Mouse (Mus musculus) lung, postnatal 14 days (tissue): ENCODE data around the gene H2-K1.

Source experiments
- DNase-seq: peaks from one replicate; pipeline ENCODE4 v3.0.0; 2021

The H2-K1 gene

DNA sequence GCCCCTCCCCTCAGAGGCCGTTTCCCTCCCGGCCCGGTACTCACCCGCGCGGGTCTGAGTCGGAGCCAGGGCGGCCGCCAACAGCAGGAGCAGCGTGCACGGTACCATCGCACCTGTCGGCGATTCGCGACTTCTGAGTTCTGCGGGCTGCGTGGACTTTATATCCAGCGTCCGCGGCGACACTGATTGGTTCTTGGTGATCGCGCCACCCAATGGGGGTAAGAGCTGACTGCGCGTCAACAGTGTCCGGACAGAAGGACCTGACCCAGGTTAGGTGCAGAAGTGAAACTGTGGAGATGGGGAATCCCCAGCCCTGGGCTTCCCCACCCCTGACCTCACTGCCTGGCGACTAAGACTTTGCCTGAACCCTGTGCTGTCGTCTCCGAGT lies at the start of gene H2-K1:
H2-K1 (minus strand) TSS at position 198 of the 388 bp plus-strand sequence.
- peak; percentile 94 for DNase-seq

DNA sequence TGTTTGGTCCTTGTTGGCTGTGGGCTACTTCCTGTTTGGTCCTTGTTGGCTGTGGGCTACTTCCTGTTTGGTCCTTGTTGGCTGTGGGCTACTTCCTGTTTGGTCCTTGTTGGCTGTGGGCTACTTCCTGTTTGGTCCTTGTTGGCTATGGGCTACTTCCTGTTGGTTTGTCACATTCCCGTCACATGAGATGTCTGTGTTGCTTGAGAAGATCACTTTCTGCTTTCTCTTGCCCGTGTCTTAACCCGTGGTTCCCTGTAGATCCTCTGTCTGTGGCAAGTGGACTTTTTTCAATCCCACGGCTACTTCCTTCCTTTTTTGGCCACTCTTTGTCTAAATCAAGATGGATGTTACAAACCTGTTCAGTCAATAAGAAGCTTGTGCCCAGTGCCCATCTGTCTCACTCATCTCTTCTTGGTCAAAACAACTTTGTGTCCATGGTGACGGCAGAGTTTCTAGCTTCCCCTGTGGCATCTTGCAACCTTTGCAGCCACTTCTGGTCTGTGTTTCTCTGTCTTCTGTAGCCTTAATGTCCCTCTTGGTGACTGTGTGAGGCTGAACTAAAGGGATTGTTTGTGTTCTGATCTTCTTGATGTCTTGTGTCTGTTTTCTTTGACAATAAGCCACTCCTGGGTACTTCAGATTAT lies 47.4 kb upstream of the H2-K1 start:
- DNase-seq: no peak

DNA sequence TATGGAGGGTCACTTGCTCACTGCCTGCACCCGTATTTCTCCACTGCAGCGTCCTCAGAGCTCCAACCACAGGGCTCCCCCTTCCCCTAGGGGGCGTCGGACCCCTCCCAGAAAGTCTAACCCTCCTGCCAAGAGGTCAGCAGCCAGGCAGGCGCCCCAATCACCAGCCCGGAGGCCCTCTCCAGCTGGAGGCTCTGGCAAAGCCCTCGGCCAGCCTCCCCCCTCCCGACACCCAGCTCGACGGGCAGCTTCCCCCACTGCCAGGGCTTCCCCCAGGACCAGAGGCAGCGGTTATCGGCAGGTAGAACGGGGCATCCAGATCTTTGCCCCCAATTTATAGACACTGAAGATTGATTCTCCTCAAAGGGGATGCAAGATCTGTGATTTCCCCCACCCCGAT lies 45.8 kb upstream of the H2-K1 start:
- DNase-seq: no peak

DNA sequence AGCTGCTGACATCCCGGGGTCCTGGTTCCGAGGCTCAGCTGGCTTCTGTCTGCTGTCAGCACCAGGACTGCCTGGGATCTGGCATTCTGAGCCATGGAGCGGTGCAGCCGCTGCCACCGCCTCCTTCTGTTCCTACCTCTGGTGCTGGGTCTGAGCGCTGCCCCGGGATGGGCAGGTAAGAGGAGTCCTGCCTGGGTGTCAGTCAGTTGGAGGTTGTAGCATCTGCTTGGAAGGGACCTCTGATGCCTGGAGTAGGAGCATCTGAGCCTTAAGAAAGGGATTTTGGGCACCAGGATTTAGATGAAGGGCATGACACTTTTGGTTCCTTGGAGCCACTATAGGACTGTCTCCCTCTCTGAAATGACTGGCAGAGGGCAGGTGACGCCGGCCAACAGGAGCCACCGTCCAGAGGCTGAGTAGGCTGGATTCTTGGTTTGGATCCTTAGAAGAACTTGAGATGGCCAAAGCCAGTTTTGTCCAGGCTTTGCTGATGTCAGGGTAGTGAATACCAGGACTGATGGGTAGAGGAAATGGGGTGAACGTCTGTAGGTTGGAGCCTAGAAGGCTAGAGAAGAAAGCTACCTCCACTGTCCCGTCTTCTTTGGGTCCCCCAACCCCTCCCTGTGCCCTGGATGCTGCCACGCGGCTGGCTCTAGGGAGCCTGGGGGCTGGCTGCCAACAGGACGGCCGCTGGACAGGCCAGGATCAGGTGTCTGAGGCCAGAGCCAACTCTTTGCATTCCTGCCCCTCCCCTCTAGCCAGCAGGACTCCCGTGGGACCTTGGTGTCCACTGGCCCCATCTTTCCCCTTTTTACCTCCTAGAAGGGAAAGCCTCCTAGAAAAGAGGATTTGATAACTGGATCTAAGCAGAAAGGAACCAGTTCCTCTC lies 39.7 kb upstream of the H2-K1 start:
- no peak for DNase-seq

DNA sequence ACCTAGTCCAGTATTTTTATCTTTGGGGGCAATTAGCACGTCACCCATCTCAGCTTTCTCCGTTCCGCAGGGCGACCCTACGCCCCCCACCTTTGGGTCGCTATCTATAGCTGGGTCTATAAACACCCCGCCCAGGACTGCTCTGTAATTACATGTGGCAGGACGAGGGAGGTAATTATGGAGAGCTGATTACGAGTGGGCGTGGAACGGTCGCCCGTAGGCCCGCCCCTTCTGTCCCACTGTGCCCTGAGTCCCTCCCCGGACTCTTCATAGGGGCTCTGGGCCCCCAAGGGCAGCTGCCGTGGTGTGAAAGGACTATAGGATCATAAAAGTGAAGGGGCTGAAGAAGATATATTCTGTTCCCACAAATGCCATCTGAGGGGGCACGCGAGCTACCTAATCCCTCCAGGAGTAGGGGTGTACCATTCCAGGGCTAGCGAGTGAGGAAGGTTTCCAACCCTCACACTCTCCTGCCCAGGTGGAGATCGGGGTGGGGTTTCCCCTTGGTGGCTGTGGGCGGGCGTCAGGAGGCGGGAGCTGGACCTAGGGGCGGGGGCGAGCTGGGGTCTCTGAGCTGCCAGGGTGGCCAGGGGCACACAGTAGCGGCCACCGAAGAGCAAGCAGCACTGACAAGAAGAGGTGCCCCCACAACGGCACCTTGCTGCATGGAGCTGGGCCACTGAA lies 38.9 kb upstream of the H2-K1 start, which contains the start of gene Col11a2:
Col11a2 (plus strand) TSS at position 560 of the 684 bp plus-strand sequence.
- no peak for DNase-seq

DNA sequence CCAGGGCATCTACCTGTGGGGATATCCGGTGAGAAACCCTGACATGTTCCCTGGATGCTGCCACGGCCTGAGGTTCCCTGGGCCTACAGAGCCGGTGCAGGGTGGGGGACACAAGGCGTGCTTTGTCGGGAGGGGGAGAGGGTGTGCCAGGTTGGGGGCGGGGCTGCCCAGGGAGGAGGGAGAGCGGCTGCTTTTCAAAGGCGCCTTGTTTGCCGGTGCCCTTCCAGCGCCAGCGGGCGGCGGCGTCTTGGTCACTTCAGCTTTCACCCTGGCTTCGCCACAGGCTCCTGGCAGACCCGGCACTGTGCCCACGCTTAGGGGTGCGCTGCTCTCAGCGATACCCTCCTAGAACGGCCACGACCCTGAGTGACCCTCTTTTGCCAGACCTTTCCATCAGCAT lies 38.3 kb upstream of the H2-K1 start:
- no peak for DNase-seq

DNA sequence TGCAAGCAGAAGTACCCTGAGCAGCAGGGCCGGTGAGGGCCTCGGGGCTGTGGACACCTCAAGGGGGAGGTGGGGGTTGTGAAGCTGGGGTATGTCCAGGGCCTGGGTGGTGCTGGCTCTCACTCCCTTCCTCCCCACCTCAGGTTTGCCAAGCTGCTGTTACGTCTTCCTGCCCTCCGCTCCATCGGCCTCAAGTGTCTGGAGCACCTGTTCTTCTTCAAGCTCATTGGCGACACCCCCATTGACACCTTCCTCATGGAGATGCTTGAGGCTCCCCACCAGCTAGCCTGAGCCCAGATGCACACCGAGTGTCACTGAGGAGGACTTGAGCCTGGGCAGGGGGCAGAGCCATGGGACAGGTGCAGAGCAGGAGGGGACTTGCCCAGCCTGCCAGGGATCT lies 37.1 kb upstream of the H2-K1 start:
- DNase-seq: no peak

DNA sequence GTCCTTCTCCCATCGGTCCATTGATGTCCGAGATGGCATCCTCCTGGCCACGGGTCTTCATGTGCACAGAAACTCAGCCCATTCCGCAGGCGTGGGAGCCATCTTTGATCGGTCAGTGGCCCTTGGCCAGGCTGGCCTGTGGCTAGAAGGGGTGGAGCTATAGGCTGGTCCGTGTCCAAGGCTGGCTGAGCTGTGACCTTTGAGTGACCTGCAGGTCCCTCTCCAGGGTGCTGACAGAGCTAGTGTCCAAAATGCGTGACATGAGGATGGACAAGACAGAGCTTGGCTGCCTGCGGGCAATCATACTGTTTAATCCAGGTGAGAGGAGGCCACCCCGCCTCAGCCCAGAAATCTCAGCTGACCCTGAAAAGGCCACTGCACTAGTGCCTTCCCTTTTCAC lies 36.5 kb upstream of the H2-K1 start:
- DNase-seq: no peak

DNA sequence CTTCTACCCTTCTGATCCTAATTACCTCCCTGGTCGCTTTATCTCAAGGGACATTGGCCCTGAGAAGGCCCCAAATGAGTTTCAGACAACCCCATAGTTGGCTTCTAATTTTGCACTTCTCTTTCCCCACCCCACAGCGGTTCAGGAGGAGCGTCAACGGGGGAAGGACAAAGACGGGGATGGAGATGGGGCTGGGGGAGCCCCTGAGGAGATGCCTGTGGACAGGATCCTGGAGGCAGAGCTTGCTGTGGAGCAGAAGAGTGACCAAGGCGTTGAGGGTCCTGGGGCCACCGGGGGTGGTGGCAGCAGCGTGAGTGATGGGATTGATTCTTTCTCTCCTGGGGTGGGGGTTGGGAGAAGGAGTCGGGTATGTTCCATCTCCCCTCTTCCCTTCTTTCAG lies 35.4 kb upstream of the H2-K1 start:
- DNase-seq: no peak

DNA sequence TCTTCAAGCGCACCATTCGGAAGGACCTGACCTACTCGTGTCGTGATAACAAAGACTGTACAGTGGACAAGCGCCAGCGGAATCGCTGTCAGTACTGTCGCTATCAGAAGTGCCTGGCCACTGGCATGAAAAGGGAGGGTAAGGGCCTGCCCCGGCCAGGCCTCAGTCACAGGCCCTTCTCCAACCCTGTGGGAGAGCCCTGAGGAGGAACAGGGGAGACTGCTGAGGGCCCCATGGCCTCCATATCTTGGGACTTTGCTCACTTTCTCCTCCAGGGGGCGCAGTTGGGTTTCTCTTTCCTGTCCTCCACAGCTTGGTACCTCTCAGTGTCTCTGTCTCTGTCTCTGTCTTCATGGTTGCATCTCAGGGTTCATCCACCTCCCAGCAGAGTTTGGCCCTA lies 33.9 kb upstream of the H2-K1 start:
- peak; percentile 75 for DNase-seq

DNA sequence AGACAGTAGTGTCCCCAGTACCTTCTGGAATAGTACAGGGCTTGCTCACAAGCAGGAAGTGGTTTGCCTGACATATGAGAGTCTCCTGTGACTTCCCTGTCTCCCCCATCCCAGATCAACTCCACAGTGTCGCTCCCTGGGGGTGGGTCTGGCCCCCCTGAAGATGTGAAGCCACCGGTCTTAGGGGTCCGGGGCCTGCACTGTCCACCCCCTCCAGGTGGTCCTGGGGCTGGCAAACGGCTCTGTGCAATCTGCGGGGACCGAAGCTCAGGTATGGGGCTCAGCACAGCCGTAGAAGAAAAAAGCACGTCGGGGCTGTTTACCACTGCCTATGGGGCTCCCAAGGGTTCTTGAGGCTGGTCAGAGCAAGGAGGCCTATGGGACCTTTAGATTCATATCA lies 33.3 kb upstream of the H2-K1 start:
- no peak for DNase-seq

DNA sequence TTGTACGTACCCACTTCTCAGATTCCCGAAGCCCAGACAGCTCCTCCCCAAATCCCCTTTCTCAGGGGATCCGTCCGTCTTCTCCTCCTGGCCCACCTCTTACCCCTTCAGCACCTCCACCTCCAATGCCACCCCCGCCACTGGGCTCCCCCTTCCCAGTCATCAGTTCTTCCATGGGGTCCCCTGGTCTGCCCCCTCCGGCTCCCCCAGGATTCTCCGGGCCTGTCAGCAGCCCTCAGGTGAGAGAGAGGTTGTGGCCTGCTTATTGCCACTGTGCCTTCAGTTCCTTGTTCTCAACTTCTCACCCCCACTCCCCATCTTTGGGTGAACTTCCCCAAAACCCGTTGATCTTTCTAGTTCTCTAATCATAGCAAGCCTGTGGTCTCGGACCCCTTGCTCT lies 32.7 kb upstream of the H2-K1 start:
- no peak for DNase-seq

DNA sequence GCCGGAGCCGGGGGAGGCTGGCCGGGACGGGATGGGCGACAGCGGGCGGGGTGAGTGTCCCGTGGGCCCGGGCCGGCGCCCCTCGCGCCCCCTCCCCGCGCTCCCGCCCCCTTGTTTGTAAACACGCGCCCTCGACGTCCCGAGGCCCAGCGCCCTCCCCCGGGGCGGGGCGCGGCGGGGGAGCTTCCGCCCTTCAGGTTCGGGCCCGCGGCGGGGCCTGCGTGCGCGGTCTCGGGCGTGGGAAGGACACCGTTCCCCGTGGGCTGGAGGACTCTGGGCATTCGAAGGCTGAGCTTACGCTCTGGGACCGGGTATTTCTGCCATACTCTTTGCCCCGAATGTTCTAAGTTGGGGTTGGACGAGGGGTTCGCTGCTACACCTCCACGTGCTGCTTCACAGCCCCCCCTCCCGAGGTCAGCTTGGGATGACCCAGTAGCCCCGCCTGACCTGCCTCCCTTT lies 32.1 kb upstream of the H2-K1 start:
- DNase-seq: peak; percentile 70

DNA sequence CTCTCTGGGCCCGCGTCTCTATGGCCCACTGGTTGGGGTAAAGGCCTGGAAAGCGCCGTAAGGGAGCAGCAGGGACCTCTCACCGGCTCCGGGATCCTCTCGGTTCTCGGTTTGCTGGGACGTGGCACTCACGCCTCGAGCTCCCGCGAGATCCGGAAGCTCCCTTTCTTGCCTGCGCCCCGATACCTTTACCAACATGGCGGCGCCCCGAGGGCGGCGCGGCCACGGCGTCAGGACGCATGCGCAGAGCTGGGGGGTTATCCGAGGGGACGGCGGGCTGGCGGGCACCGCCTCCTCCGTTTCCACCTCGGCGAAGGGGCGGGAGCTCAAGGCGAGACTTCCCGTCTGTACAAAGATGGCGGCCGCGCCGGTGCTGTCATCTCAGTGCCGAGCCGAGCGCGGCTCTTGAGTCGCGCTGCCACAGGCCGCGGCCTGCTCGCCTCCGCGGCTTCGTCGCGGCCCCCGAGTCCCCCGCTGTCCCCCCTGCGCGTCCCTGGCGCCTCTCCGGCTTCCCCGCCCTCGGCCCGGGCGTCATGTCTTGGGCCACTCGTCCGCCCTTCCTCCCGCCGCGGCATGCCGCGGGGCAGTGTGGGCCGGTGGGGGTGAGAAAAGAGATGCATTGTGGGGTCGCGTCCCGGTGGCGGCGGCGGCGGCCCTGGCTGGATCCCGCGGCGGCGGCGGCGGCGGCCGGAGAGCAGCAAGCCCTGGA lies 31.5 kb upstream of the H2-K1 start, which contains the start of the genes Slc39a7 and Rxrb:
Slc39a7 (minus strand) TSS at position 218 of the 709 bp plus-strand sequence.
Rxrb (plus strand) TSS at position 348 of the 709 bp plus-strand sequence.
- peak; percentile 99 for DNase-seq

DNA sequence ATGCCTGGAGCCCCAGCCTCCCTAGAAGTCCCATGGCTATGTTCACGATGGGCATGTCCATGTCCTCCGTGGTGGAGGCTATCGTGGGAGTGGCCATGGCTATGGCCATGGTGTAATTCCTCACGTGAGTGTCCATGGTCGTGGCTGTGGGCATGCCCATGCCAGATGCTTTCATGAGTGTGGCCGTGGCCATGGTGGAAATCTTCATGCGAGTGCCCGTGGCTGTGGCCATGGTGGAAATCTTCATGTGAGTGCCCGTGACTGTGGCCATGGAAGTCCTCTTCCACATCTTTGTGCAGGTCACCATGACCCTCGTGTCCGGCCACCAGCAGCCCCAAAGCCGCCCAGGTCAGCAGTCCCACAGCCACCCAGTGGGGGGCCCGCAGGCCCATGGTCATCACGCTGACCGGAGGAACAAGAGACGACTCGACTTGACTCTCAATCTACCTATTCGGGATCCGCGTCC lies 30.7 kb upstream of the H2-K1 start:
- DNase-seq: no peak

DNA sequence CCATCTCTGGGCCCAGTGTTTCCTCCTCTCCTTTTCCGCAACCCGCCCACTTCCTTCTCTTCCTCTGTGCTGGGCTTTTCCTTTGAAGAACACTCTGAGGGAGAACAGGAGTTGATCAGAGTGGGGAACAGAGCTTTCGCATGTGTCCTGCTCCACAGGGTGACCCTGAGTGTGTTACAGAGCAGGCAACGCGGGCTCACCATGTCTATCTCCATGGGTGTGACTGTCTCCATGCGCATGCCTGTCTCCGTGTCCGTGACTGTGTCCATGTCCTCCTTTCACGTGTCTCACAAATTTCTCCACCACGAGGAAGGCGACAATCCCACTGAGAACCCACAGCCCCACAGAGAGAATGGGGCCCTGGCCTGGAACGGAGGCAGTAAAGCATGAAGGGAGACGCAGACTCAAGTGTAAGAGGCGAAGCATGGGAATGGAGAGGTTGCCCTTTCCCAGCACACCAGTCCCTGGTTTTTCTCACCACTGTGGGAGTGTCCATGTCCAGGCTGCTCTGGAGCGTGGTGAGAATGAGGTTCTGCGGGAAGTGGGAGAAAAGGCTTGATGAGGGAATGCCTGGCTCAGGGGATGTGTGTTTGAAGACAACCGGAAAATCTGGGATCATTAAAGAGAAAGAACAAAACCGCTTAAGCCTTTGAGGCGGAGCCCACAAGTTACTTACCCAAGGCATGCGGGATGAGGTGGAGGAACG lies 29.9 kb upstream of the H2-K1 start:
- no peak for DNase-seq

DNA sequence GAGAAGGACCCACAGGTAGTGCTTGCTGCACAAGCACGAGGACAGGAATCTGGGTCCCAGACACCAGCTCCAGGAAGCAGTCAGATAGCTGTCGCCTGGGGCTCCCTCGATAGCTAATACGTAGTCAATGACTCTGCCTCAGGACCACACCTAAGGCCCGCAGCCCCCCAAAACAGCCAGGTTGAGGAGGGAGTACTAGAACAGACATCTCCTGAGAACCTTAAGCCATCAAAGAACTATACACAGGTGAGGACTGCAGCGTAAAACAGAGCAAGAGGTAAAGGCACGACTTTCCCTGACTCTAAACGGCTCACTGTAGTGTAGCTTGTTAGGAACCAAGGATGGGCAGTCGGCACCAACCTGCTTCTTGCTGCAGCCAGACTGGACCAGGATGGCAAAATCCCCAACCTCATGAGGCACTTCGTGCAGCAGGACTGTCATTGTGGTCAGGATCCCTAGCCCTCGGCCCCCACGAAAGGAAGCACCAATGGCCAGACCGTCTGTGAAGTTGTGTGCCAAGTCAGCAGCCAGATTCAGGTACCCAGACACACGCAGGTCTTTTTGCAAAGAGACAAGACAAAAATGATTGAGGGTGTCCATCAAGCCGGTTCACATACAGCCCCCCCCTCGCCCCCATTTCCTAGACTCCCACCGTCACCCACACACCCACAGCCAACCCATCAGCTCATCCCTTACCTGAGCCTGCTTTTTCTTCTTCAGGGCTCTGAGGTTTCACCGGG lies 29.2 kb upstream of the H2-K1 start:
- no peak for DNase-seq

DNA sequence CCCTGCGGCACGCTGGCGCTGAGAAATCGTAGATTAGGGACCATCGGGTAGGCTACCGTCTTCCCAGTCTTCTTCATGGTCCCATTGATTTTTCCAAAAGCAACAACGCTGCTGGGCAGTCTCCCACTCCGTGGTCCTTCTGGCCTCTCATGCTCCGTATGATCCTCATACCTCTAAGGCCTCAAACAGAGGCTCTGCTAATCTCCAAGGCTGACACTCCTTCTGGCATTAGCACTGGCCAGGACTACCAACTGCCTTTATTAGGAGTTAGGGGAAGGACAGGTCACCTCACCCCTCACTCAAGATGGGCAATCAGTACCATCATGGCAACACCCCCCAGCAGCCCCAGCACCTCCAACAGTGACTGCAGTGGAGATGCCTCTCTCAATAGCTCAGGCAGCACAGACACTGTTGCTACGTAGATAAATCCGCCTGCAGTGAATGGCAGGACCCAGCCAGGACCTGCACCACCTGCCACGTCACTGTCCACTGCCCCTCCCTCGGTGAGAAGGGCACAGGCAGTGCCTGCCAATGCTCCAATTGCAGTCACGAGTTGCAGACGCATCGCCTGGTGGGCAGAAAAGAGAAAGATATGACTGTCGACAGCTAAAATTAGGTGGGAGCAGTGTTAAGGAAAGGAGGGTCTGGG lies 28.5 kb upstream of the H2-K1 start:
- no peak for DNase-seq

DNA sequence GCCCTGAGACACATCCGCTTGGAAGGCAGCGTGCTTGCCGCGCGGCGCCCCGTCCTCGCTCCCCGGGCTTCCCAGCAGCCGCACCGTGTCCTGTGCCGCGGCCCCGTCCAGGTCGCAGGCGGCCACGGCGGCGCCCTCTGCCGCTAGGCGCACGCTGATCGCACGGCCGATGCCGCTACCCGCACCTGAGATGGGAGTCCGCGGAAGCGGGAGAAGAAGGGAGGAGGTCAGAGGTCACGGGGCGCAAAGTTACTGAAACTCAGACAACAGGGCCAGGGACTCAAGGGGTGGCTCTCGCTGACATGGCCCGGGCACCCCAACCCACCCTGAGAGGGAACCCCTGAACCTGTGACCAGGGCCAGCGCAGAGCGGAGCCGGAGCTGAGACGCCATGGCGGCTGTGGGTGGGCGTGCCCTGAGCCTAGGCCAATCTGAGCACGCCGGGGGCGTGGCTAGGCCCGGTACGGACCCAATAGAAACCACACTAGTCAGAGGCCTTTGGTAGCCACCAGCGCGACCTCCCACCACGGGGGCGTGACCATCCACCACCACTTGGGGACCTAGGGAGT lies 27.6 kb upstream of the H2-K1 start, which contains the start of gene H2-Ke6:
H2-Ke6 (minus strand) TSS at position 405 of the 568 bp plus-strand sequence.
- peak; percentile 91 for DNase-seq
